In genomic region chr16:77329160-77329691, GRCm38 (mm10) we compare ENCODE assay signal across 8 mouse cellular contexts.
DNase-seq lines count a peak whose midpoint lies in the region.

No protein-coding gene starts in this region.

- peak overlapping the region; percentile 67 for H3K4me3 ChIP-seq in macrophage (ENCODE audit: inconsistent target)

- WGBS in macrophage (ENCODE audit: missing documents) = 3% methylated on average over 17 of the region's 17 CpGs

- intact Hi-C loops in gastrocnemius, postnatal 36 days (cut with DNase I) = loop anchor here (5.0 kb wide), 1 partner anchor 173 kb away; no protein-coding TSS in a partner anchor
- intact Hi-C loops in left cerebral cortex, postnatal 14 days (cut with DNase I) = loop anchor here (5.0 kb wide), 1 partner anchor 88 kb away; no protein-coding TSS in a partner anchor

- peak; percentile 51 to 56 for DNase-seq in adrenal gland, adult 18-20 months (ENCODE audit: low spot score in 2 of 2)
- peak; percentile 90 for DNase-seq in embryo, embryonic 10 days (ENCODE audit: low spot score)
- DNase-seq in gastrocnemius, postnatal 36 days = peak; percentile 45 to 57
- peak; percentile 74 for DNase-seq in hindlimb bud, embryonic 11.5 days (ENCODE audit: extremely low spot score, low read depth, low spot score)
- DNase-seq in left cerebral cortex, postnatal 14 days (ENCODE audit: low spot score in 2 of 2) = peak; percentile 23 to 33
- DNase-seq in right cerebral cortex, adult 18-20 months = peak; percentile 28
- DNase-seq in urinary bladder, postnatal 4 days (ENCODE audit: low spot score in 2 of 2) = peak; percentile 50 to 61

- H3K36me3 ChIP-seq in macrophage (ENCODE audit: inconsistent target) = no peaks in the 10 kb centered on the region

- peaks cover 60% of the 10 kb centered on the region for H3K79me2 ChIP-seq in macrophage (ENCODE audit: inconsistent target)

- peak overlapping the region; percentile 90 for H3K27ac ChIP-seq in macrophage

Comparison
In these comparisons a context has a peak if more than half of its experiments do, and no peak if none do; other contexts are left out.
1. Peak in every context shown above with its lines: DNase-seq, H3K4me3 ChIP-seq and H3K27ac ChIP-seq.
2. DNase-seq: peak in every context shown above with its lines; median percentile 90 in embryo, embryonic 10 days; 74 in hindlimb bud, embryonic 11.5 days; 56 in urinary bladder, postnatal 4 days; 54 in adrenal gland, adult 18-20 months; 51 in gastrocnemius, postnatal 36 days; 28 in left cerebral cortex, postnatal 14 days; 28 in right cerebral cortex, adult 18-20 months.